Mouse (Mus musculus) brain, embryonic 14.5 days (tissue): ENCODE measurements around the gene Pilrb2.
"Not testable (repeated sequence)": the region's sequence is repeated elsewhere in the genome, so short reads cannot be mapped to it uniquely, and the experiment has no call there.

Experiments used
- CTCF ChIP-seq: fragments of 200-500 bp; IDR thresholded peaks from 2 replicates; pipeline ENCODE4 v1.5.1; 2012; ENCODE audit warnings: inconsistent platforms, mild to moderate bottlenecking, moderate library complexity, borderline replicate concordance; ENCODE audit not compliant: insufficient read depth, insufficient read length; ENCODE audit errors: extremely low read depth
- POLR2A ChIP-seq: fragments of 200-500 bp; IDR thresholded peaks from 2 replicates; pipeline ENCODE4 v1.6.1; 2012; ENCODE audit warnings: mild to moderate bottlenecking, inconsistent platforms, borderline replicate concordance; ENCODE audit not compliant: poor library complexity, insufficient read depth, insufficient read length, severe bottlenecking; ENCODE audit errors: extremely low read depth

DNA sequence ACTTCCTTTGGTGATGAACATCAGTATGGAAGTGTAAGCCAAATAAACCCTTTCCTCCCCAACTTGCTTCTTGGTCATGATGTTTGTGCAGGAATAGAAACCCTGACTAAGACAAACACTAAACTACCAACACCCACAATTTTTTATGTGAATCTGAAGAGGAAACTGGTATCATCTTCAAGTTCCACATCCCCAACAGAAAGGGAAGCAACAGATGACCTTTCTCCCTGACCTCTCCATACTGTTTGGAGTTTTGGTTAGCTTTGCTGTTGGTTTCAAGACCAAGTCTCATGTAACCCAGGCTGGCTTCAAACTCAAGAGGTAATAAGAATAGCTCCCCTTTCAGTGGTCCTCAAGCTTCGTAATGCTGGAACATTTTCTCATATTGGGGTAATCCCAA lies 21.3 kb downstream of the Pilrb2 start:
- TF ChIP-seq CTCF, POLR2A: not testable (repeated sequence)
